Mouse (Mus musculus) hindbrain, embryonic 11.5 days (tissue): ENCODE data around the gene Fam169b. TPM values are rescaled to one million over a fixed set of nuclear protein-coding genes. Genes with fewer than 3 reads are reported as not detected.
A peak's percentile ranks its signal among the peaks of the same experiment; 100 is the strongest.

Source experiments
- ATAC-seq: fragments of 200-750 bp; cut with Nextera tagmentation; 2 replicates; pipeline ENCODE4 v1.8.0; 2017; ENCODE audit warnings: mild to moderate bottlenecking, moderate TSS enrichment, moderate library complexity; ENCODE audit not compliant: low FRiP score
- DNase-seq: peaks from one replicate; pipeline ENCODE4 v3.0.0-alpha.2; 2015; ENCODE audit warnings: low spot score
- H3K27ac ChIP-seq: fragments of 300-500 bp; sonication (generic); 2 replicates; pipeline ENCODE4 v1.5.1; 2014; ENCODE audit warnings: mild to moderate bottlenecking, low read depth, low read length
- H3K27me3 ChIP-seq: fragments of 300-500 bp; sonication (generic); 2 replicates; pipeline ENCODE4 v1.6.1; 2014; ENCODE audit warnings: mild to moderate bottlenecking, low read length, moderate library complexity, mixed read lengths; ENCODE audit not compliant: control insufficient read depth, insufficient read depth
- H3K36me3 ChIP-seq: fragments of 300-500 bp; sonication (generic); 2 replicates; pipeline ENCODE4 v1.6.1; 2014; ENCODE audit warnings: mild to moderate bottlenecking, low read length, moderate library complexity, mixed read lengths; ENCODE audit not compliant: control insufficient read depth, insufficient read depth
- H3K4me1 ChIP-seq: fragments of 300-500 bp; sonication (generic); replicated peaks from 2 replicates; pipeline ENCODE4 v1.6.1; 2014; ENCODE audit warnings: low read length, mixed read lengths; ENCODE audit not compliant: control insufficient read depth, insufficient read depth
- H3K4me2 ChIP-seq: fragments of 300-500 bp; sonication (generic); replicated peaks from 2 replicates; pipeline ENCODE4 v1.6.1; 2014; ENCODE audit warnings: mild to moderate bottlenecking, low read depth, low read length
- H3K4me3 ChIP-seq: fragments of 300-500 bp; sonication (generic); 2 replicates; pipeline ENCODE4 v1.5.1; 2014; ENCODE audit warnings: low read depth, low read length
- H3K9ac ChIP-seq: fragments of 300-500 bp; sonication (generic); 2 replicates; pipeline ENCODE4 v1.6.1; 2014; ENCODE audit warnings: low read depth, low read length
- H3K9me3 ChIP-seq: fragments of 300-500 bp; sonication (generic); 2 replicates; pipeline ENCODE4 v1.6.1; 2016; ENCODE audit warnings: low read length; ENCODE audit not compliant: control insufficient read depth
- WGBS: fragments of 180-500 bp; shearing (Covaris S2); extraction: QIAGEN DNeasy Blood & Tissue Kit; methylation state at CpG from one replicate; pipeline ENCODE4 v1.1.7; 2014; 5-methylcytosine and 5-hydroxymethylcytosine counted together
- polyA plus RNA-seq: library from polyadenylated mRNA; unstranded; fragments of >200 nt; fragmentation: Nextera tagmentation; extraction: Ambion mirVana; gene quantifications from 2 replicates; pipeline ENCODE4 v1.2.1, GENCODE M21; 2014

Gene Fam169b
- polyA plus RNA-seq, 1 experiment from 2014 or later, result 0.36 TPM

- Histone ChIP-seq H3K36me3 (no peaks in the 10 kb centered on the region), H3K9me3 (no peaks in the 10 kb centered on the region), H3K4me2 (no peak overlapping the region), H3K4me3 (no peak overlapping the region), H3K27ac (no peak overlapping the region), H3K9ac (no peak overlapping the region), H3K27me3 (no peaks in the 10 kb centered on the region), H3K4me1 (no peaks in the 10 kb centered on the region)
- DNase-seq, result peak; percentile 10
- no peak for ATAC-seq
- WGBS, result 84% methylated on average over 7 of the region's 7 CpGs
Measured at GRCm38 (mm10) chr7:68301160-68301559, 27.5 kb downstream of the Fam169b start.

GRCm38 (mm10) chr7:68302586-68303433, 29.2 kb downstream of the Fam169b start:
- DNase-seq, result peak; percentile 87

GRCm38 (mm10) chr7:68303685-68304084, 30.0 kb downstream of the Fam169b start:
- no peaks in the 10 kb centered on the region for H3K4me1 ChIP-seq
- no peak overlapping the region for H3K9ac ChIP-seq
- H3K27ac ChIP-seq, result no peak overlapping the region
- no peaks in the 10 kb centered on the region for H3K9me3 ChIP-seq
- no peaks in the 10 kb centered on the region for H3K36me3 ChIP-seq
- no peak overlapping the region for H3K4me3 ChIP-seq
- 63% methylated on average over 6 of the region's 6 CpGs for WGBS
- ATAC-seq, result no peak
- no peaks in the 10 kb centered on the region for H3K27me3 ChIP-seq
- no peak for DNase-seq
- no peak overlapping the region for H3K4me2 ChIP-seq

More at GRCm38 (mm10) chr7:68302586-68303433, 29.2 kb downstream of the Fam169b start:
- Histone ChIP-seq H3K36me3 (no peaks in the 10 kb centered on the region), H3K4me3 (no peak overlapping the region), H3K27me3 (no peaks in the 10 kb centered on the region), H3K9ac (no peak overlapping the region), H3K9me3 (no peaks in the 10 kb centered on the region), H3K27ac (no peak overlapping the region), H3K4me2 (no peak overlapping the region; the same call in 1 of the 2 replicates), H3K4me1 (no peaks in the 10 kb centered on the region)
- peak; percentile 63; the same call in 1 of the 2 replicates for ATAC-seq
- 33% methylated on average over 18 of the region's 18 CpGs for WGBS

- DNase-seq, result no peak
- no peaks in the 10 kb centered on the region for H3K27me3 ChIP-seq
- no peaks in the 10 kb centered on the region for H3K9me3 ChIP-seq
Measured at GRCm38 (mm10) chr7:68305781-68306575, 32.3 kb downstream of the Fam169b start.

GRCm38 (mm10) chr7:68306756-68307155, 33.1 kb downstream of the Fam169b start:
- H3K9ac ChIP-seq, result no peak overlapping the region
- H3K4me1 ChIP-seq, result no peaks in the 10 kb centered on the region
- H3K27me3 ChIP-seq, result no peaks in the 10 kb centered on the region
- H3K27ac ChIP-seq, result no peak overlapping the region
- no peaks in the 10 kb centered on the region for H3K36me3 ChIP-seq
- WGBS, result 92% methylated on average over 8 of the region's 8 CpGs
- DNase-seq (no peak), ATAC-seq (no peak)
- no peak overlapping the region for H3K4me3 ChIP-seq
- no peaks in the 10 kb centered on the region for H3K9me3 ChIP-seq
- no peak overlapping the region for H3K4me2 ChIP-seq

More at GRCm38 (mm10) chr7:68305781-68306575, 32.3 kb downstream of the Fam169b start:
- ATAC-seq, result no peak
- Histone ChIP-seq H3K4me2 (no peak overlapping the region), H3K4me3 (no peak overlapping the region), H3K4me1 (no peaks in the 10 kb centered on the region), H3K9ac (no peak overlapping the region), H3K27ac (no peak overlapping the region), H3K36me3 (no peaks in the 10 kb centered on the region)
- WGBS, result 55% methylated on average over 11 of the region's 11 CpGs

GRCm38 (mm10) chr7:68311469-68311868, 37.8 kb downstream of the Fam169b start:
- no peak overlapping the region for H3K4me3 ChIP-seq
- DNase-seq, result no peak
- no peaks in the 10 kb centered on the region for H3K9me3 ChIP-seq
- no peak overlapping the region for H3K4me2 ChIP-seq
- H3K27me3 ChIP-seq, result no peaks in the 10 kb centered on the region
- WGBS, result 77% methylated on average over 6 of the region's 6 CpGs
- H3K4me1 ChIP-seq, result no peaks in the 10 kb centered on the region
- H3K36me3 ChIP-seq, result no peaks in the 10 kb centered on the region
- H3K27ac ChIP-seq, result no peak overlapping the region
- H3K9ac ChIP-seq, result no peak overlapping the region
- ATAC-seq, result no peak

- Histone ChIP-seq H3K9me3 (no peaks in the 10 kb centered on the region), H3K27ac (no peak overlapping the region), H3K9ac (no peak overlapping the region), H3K4me3 (no peak overlapping the region), H3K27me3 (no peaks in the 10 kb centered on the region), H3K36me3 (no peaks in the 10 kb centered on the region), H3K4me1 (no peaks in the 10 kb centered on the region), H3K4me2 (no peak overlapping the region)
- no peak for DNase-seq
- 86% methylated on average over 5 of the region's 5 CpGs for WGBS
- ATAC-seq, result no peak
Measured at GRCm38 (mm10) chr7:68312395-68312794, 38.8 kb downstream of the Fam169b start.

- DNase-seq (no peak), ATAC-seq (no peak)
- H3K9ac ChIP-seq, result no peak overlapping the region
- no peak overlapping the region for H3K27ac ChIP-seq
- H3K36me3 ChIP-seq, result no peaks in the 10 kb centered on the region
- no peaks in the 10 kb centered on the region for H3K9me3 ChIP-seq
- 73% methylated on average over 14 of the region's 14 CpGs for WGBS
- H3K27me3 ChIP-seq, result no peaks in the 10 kb centered on the region
- H3K4me2 ChIP-seq, result no peak overlapping the region
- no peak overlapping the region for H3K4me3 ChIP-seq
- H3K4me1 ChIP-seq, result no peaks in the 10 kb centered on the region
Measured at GRCm38 (mm10) chr7:68313038-68313782, 39.6 kb downstream of the Fam169b start.
